Mouse (Mus musculus) left cerebral cortex, postnatal 14 days (tissue): Measurements from ENCODE around the gene Sqstm1. TPM values are rescaled to one million over a fixed set of nuclear protein-coding genes. Genes with fewer than 3 reads are reported as not detected.
A peak's percentile ranks its signal among the peaks of the same experiment; 100 is the strongest.

ENCODE experiments used
- DNase-seq, 2 experiments: peaks; one replicate each; pipeline ENCODE4 v3.0.0; 2021 to 2022; ENCODE audit warnings: low spot score in 2 of 2, mixed read lengths in 1 of 2
- intact Hi-C: fragments of 180-260 bp; cut with DNase I; formaldehyde crosslinking; loops from one replicate; pipeline ENCODE4 v1.15.1; 2025
- total RNA-seq, 2 experiments: library from RNA; stranded (reverse); gene quantifications; 2 replicates each; pipeline ENCODE4 v1.2.3; 2021

Sqstm1 gene
- total RNA-seq, 2 experiments from 2014 or later = 394 to 430 TPM

DNA sequence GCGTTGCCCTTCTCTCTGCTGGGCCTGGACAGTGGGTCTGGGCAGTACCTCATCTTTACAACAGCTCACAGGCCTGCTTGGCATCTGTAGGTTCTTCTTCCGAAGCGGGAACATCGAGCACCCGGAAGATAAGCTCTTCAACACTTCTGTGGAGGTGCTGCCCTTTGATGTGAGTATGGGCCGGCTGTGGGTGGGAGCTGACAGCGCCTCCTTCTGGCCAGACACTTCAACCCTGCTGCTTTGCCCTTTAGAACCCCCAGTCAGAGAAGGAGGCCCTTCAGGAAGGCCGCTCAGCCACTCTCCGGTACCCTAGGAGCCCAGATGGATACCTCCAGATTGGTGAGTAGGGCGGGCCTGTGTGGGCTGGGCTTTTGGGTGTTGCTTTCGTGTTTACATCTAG, 23.4 kb upstream of the Sqstm1 start:
- intact Hi-C loops = no loop called here
- DNase-seq = no peak

DNA sequence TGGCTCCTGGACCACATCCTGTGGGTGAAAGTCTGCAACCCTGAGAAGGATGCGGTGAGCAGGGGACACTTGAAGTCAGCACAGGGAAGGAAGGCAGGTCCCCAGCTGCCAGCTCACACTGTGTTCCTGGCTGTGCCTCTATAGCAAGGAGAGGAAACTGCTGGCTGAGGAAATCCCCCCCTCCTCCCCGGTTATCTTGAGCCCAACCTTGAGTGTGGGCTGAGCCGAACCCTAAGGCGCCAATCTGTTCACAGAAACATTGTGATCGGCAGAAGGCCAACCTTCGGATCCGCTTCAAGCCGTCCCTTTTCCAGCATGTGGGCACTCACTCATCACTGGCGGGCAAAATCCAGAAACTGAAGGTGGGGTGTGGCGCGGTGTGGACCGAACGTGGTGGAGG, 22.4 kb upstream of the Sqstm1 start:
- intact Hi-C loops = no loop called here
- peak in 1 of 2 experiments; percentile 52 for DNase-seq

DNA sequence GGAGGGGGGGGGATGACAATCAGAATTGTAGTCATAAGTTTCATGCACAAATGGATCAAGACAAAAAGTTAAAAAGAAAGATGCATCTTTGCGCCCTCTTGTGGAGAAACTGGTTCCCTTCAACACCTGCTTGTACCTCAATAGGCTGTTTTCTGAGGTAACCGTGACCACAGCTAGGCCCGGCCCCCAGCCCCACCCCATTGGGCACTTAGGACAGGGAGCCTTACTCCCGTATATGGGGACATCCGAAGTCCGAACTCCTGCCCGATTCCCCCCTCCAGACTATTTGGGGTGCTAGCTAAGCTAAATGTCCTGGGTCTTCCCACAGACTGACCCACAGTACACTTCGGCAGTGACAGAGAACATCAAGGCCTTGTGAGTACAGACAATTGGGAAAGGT, 20.8 kb upstream of the Sqstm1 start:
- DNase-seq = peak; percentile 79 to 86
- intact Hi-C loops = no loop called here

DNA sequence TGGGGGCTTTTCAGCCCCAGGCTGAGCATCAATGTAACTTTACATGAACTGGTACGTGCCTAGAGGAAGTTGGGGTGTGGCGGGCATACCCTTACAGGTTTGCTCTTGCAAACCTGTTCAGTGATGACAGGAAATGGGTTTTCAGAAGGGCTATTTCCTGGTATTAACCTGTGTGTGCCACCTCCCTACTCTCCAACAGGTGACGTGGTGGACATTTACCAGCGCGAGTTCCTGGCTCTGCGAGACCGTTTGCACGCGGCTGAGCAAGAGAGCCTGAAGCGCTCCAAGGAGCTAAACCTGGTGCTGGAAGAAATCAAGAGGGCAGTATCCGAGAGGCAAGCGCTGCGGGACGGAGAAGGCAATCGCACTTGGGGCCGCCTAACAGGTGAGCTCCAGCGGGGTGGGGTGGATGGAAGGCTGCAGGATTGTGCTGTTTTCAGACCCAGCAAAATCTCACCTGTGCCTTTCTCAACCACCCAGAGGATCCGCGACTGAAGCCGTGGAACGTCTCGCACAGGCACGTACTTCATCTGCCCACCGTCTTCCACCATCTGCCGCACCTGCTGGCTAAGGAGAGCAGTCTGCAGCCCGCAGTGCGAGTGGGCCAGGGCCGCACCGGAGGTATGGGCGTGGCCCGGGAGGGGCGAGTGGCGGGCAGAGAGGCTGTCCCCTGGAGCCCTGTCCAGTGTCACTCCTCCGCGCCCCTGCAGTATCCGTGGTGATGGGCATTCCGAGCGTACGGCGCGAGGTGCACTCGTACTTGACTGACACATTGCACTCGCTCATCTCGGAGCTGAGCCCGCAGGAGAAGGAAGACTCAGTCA, 20.1 kb upstream of the Sqstm1 start:
- DNase-seq = no peak
- intact Hi-C loops = no loop called here

DNA sequence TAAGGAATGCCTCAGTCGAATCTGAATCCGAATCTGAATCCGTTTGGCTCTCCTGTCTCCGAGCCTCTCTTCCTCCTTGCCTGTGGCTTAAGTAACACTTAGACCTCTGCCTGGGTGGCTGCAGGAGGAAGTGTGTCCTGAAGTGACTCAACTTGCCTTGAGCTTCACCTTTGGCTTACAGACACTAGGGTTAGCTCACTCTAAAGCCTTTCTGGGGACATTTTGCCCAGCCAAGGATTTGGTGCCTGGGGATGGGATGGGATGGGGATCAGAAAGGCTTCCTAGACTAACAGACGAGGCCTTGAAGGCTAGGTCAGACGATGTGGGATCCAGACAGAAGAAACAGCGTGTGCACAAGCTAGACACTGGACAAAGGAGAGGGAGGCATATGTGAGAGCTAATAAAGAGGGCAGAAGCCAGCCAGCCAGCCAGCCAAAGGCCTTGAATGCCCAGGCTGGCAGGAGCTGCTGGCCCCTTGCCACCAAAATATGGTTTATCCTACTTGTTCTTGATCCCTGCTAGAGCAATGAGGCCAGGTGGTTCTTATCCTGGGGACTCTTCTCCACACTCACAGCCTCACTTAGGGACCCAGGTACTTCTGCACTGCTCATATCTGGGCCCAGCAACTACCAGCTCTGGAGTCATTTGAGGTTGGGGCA, 18.8 kb upstream of the Sqstm1 start:
- intact Hi-C loops = no loop called here
- DNase-seq = no peak

DNA sequence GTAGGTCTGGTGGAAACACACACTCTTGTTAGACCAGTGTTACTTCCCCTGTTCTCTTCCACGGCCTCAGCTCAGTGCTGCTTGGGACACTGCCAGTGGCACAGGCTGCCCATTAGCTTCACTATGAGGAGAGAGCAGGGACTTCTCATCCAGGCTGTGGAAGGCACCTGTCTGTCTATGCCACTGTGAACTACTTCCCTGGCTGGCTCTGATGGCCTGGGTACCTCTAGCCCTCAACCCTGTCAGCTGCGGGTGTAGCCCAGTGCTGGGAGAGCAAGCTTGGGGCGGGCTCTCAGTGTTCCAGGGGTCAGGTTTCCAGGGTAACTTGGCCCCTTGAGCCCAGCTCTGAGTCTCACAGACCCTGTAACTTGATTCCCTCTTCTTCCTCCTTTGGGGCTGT, 18.1 kb upstream of the Sqstm1 start:
- intact Hi-C loops = no loop called here
- DNase-seq = no peak

DNA sequence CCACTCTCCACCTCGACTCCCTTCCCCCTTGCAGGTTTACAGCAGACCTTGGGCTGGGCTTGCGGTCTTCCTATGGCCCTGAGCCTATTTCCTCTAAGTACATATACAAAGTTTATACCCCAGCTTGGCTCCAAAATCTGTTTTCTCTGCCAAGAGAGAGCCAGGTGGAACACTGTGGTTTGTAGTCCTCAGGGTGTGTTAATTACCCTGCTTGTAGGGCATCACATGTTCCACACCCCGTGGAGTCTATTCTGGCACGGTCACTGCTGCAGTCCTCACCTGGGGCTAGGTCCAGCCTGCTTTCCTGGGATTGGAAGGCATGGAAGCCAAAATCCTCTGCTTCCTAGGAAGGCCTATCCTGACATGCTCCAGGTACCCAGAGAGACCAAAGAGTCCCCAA, 17.1 kb upstream of the Sqstm1 start:
- intact Hi-C loops = no loop called here
- no peak for DNase-seq

DNA sequence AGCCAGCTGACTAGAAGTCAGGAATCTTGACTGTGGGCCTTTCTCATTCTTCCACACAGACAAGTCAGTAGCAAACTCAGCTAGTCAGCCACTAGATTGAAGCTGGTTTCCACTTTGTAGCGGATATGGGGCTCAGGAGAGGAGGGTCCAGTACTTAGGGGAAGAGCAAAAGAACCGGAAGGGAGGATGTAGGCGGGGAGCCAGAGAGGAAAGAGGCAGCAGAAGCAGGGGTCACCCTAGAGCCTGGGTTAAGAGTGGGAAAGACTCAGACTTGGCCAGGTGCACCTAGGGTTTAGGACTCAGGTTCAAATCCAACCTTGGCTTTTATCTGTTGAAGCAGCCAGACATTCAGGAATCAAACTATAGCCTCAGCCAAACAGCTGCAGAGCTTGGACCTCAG, 16.6 kb upstream of the Sqstm1 start:
- no peak for DNase-seq
- intact Hi-C loops = no loop called here

DNA sequence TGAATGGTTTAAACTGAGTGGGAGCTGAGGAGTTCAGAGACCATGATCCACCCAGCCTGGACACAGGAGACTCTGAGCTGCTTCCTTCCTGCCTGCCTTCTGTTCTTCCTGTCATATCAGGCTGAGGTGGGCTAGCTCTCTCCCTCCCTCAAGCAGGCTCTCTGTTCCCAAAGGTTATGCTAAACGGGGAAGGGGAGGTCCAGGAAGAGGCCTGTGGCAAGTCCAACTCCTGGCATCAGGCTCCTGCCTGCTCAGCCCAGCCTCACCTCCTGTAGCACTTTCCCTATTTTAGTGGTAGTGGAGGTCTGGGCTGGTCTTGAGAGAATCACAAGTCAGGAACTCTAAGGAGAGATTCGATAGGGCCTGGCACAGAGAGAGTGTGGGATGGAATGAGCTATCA, 15.8 kb upstream of the Sqstm1 start:
- DNase-seq = no peak
- intact Hi-C loops = no loop called here

DNA sequence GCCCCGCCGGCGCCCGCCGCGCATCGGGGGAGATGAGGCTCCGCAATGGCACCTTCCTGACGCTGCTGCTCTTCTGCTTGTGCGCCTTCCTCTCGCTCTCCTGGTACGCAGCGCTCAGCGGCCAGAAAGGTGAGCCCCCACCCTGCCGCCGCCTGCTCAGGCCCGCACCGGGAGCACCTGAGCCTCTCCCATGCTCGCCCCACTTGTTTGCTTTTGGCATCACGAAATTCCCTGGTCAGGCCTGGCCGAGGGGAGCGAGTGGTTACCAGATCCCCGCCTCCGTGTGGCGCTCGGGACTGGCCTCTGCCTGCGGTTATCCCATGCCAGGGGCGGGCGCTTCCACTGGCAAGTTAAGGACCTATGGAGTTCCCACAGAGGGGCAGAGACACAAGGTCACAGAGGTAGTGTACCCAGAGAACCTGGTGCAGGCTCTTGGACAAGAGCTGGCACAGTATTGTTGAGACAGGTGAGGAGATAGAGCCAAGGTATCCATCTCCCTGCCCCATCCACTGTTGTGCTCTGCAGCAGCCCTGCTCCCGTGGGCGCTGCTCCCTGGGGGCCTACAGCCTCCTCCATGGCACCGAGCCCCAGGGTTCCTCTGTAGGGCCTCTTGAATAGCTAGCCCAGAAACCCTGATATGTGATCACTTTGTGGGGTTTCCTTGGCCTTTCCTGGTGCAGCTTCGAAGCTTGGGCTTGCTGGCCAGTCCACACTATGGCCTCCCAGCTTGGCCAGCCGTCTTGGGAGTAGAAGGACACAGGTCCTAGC, 15.2 kb upstream of the Sqstm1 start:
- DNase-seq = no peak
- intact Hi-C loops = loop anchor here (2.0 kb wide), 1 partner anchor 15 kb away; the partner anchor contains the start of genes Mgat4b and Sqstm1

DNA sequence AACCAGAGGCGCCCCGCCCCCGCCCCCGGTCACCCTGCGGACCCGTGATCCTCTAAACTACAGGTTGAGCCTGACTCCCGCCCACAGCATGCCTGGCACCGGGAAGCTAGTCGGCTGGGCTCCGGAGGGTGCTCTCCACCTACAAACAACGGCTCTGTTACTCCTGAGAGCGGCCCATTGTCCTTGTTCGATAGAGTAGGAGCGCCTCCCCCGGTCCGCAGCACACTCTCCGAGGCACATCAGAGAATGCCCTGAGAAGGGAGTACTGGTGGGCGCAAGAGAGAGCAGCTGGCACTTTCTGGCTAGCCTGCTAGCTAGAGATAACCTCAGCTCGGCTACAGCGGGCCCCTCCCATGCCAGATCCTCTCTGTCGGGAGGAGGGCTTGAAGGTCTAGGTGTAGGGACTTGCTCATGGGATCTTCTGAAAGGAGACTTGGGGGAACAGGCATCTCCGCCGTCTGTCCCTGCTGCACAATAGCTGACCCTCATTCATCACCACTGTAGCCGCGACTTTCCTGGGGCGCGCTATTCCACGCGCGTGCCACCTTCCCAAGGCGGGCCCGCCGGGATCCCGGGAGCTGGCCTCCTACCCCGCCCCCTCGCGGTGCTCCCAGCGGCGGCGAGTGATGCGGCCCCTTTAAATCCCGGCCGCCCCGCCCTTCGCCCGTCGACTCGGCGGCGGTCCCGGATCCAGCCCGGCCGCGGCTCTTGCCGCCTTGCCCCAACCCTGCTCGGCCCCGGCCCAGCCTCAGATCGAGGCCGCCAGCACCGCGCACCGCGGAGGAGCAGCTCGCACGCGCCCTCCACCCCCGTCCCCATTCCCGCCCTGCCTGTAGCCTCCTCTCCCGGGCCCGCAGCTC, 14.3 kb upstream of the Sqstm1 start:
- intact Hi-C loops = loop anchor here (2.0 kb wide), 1 partner anchor 14 kb away; the partner anchor contains the start of genes Mgat4b and Sqstm1
- peak; percentile 72 to 83 for DNase-seq

DNA sequence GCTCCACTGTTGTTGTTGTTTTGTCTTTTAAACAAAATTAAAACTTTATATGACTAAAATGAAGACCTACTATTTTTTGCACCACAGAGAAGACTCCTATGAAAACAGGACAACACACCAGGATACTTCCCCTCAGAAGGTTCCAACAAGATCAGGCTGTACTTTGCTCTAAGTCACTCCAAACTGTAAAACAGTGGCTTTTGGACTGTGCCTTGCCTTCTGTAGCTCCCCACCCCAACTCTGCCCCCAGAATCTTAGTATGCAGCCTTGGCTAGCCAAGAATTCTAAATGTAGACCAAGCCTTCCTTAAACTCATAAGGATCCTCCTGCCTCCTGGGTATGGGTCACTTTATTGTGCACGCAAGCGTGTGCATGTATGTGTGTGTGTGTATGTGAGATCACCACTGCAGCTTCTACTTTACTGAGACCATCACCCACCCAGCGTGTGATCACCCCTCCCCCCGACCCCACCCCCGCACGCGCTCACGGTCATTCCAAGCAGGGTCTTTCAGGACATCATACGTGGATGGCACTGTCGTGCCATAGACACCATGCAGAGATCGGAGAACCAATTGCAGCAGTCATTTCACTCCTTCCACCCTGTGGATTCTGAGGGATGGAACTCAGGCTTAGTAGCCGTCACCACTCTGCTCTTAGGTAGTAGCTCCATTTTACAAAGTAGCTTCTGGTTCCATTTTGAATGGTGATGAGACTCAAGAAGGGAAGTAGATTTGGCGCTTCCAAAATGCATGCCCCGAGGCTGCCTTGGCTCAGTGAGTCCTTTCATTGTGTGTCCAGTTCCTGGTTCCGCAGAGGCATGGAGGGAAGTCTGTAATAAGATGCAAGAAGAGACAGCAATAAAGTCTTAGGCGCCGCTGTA, 13.4 kb upstream of the Sqstm1 start:
- peak in 1 of 2 experiments; percentile 38 for DNase-seq
- intact Hi-C loops = loop anchor here (2.0 kb wide), 1 partner anchor 13 kb away; the partner anchor contains the start of genes Mgat4b and Sqstm1

DNA sequence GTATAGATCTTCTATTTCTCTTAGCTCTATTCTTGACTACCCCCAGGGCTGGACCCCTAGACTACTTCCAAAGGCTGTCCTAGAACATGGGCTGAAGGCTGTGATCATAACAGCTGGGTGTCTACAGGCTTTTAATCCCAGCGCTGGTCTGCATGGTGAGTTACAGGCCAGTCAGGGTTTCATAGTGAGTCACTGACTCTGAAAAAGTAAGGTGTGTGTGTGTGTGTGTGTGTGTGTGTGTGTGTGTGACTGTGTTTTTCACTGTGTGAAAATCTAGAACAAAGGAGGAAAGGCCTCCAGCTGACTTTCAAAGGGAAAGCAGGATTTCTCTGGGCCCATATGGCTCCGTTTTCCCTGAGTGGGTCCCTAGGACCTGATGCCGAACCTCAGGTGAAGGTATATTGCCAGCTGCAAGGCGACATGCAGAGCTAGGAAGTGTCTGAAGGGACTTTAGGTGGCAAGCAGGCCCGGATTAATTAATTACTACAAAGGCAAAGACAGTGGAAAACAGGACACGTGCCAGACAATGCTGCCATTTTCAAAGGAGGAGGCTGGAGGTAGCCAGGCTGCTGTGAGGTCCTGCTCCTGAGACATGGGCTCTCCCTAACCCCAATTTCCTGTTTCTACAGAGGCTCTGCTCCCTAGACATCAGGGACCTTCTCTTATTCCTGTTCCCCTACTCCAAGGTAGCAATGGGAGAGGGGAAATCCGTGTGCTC, 12.1 kb upstream of the Sqstm1 start:
- intact Hi-C loops = no loop called here
- no peak for DNase-seq

DNA sequence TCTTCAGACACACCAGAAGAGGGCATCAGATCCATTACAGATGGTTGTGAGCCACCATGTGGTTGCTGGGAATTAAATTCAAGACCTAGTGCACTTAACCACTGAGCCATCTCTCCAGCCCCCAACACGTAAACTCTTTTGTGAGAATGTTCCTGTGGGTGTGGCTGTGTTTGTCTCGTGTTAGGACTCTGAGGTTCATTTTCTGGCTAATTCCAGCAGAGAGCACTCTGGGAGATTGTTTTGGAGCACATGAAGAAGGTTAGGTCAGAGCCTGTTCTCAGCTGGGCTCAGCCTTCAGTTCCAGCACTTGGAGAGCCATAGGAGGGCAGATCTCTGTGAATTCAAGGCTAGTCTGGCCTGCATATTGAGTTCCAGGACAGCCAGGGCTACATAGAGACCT, 9.2 kb upstream of the Sqstm1 start:
- intact Hi-C loops = no loop called here
- DNase-seq = no peak

DNA sequence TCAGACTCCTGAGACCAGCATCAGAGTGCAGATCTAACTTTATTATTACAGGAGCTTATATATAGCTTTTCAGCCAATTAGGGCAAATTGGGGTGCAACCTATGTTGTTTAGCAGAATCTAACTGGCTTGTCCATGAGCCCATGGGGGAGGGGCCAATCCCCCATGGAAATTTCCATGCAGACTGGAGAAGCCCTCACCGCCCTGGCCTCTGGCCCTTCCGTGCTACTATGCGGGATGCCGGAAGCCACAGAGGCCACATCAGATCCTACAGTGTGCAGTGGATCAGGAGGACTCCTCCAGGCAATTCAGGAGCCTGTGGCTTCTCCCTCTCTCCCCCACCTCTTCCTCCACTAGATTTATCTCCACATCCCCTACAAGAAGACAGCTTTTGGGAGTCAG, 7.2 kb upstream of the Sqstm1 start:
- intact Hi-C loops = no loop called here
- no peak for DNase-seq

DNA sequence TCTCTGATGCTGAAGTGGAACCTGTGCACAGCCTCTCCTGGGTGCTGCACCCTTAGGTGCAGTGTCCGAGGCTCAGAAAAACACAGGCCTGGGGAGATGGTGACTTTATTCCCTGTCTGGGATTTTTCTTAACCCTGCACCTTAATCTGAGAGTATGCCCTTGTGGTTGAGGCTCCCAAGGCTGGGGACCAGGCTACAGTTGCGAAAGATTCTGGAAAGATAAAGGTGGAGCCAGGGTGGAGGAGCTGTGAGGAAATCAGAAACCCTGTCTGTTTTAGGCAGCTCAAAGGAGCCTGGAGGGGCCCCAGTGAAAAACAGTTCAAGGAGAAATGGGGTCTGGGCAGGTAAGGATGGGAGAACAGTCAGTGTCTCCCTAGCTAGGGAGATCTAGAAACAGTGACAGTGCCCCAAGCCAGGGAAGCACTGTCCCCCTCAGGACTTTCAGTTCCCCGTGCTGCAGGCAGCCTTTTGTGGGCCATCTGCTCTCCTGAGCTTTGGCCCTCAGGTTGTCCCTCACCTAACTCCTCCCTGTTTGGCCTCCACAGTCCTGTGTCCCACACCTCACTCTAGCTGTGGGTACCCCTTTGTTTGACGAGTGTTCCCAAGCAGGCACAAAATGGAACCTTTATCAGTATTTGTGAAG, 6.2 kb upstream of the Sqstm1 start:
- intact Hi-C loops = no loop called here
- no peak for DNase-seq

DNA sequence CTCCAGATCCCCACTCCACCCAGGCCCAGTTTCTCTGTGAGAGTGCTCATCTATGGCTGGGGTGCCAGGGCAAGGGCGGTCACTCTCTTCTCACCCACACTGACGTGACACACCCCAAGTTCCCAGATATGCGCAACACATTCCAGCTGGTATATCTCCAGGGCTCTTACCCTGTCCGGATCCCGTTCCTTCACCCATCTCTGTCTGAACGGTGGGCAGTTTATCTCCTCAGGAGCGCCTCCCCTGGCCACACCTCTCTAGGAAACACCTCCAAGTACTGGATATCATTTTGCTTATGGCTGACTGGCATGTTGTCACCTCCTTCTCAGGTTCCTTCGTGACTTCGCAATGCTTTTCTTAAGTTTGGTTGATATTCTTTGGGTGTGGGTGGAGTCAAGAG, 5.0 kb upstream of the Sqstm1 start:
- intact Hi-C loops = no loop called here
- DNase-seq = no peak
